Mouse (Mus musculus) CH12.LX (cell line): Measurements from ENCODE around the gene Myrfl. TPM values are rescaled to one million over a fixed set of nuclear protein-coding genes. Genes with fewer than 3 reads are reported as not detected.

Source experiments
- DNase-seq: peaks from one replicate; pipeline ENCODE4 v3.0.0-alpha.2; 2013; ENCODE audit errors: extremely low read depth
- H3K27ac ChIP-seq: 2 replicates; pipeline ENCODE4 v1.5.1; 2012; ENCODE audit warnings: low read depth, mild to moderate bottlenecking, control low read depth, moderate library complexity; ENCODE audit not compliant: insufficient read depth
- H3K27me3 ChIP-seq: replicated peaks from 2 replicates; pipeline ENCODE3; 2012; ENCODE audit warnings: inconsistent platforms
- H3K36me3 ChIP-seq, 2 experiments: replicated peaks in 1 of 2; 2 replicates each; pipeline versions ENCODE3 to v1.6.1; 2012; ENCODE audit warnings: inconsistent platforms in 1 of 2, low read length in 1 of 2, mild to moderate bottlenecking in 1 of 2, mixed read lengths in 1 of 2, moderate library complexity in 1 of 2; ENCODE audit not compliant: control insufficient read depth in 1 of 2, insufficient read depth in 1 of 2
- H3K4me1 ChIP-seq, 2 experiments: 2 replicates each; pipeline ENCODE4 v1.6.1; 2012; ENCODE audit warnings: inconsistent platforms in 1 of 2, moderate library complexity in 1 of 2; ENCODE audit not compliant: insufficient read depth in 2 of 2, control insufficient read depth in 1 of 2
- H3K4me2 ChIP-seq: 2 replicates; pipeline ENCODE4 v1.6.1; 2012; ENCODE audit warnings: low read depth, mild to moderate bottlenecking, control low read depth; ENCODE audit not compliant: poor library complexity, insufficient read depth, severe bottlenecking
- H3K4me3 ChIP-seq, 3 experiments: fragments of 150-350 bp in 1 of 3; sonication (generic) in 1 of 3; replicated peaks in 1 of 3; 2 replicates each; pipeline versions ENCODE3 to v1.5.1; 2011 to 2012; ENCODE audit warnings: low read depth in 2 of 3, low read length in 2 of 3, mild to moderate bottlenecking in 2 of 3, moderate library complexity in 2 of 3, control low read depth in 1 of 3, improper control_type of control experiment in 1 of 3, inconsistent platforms in 1 of 3, mixed read lengths in 1 of 3; ENCODE audit not compliant: poor library complexity in 1 of 3
- H3K79me2 ChIP-seq: replicated peaks from 2 replicates; pipeline ENCODE4 v1.6.1; 2012; ENCODE audit warnings: mild to moderate bottlenecking, moderate library complexity; ENCODE audit not compliant: control insufficient read depth, poor library complexity, insufficient read depth, severe bottlenecking; ENCODE audit errors: extremely low read depth
- H3K9ac ChIP-seq: 2 replicates; pipeline ENCODE4 v1.6.1; 2012; ENCODE audit warnings: low read depth, mild to moderate bottlenecking, control low read depth, moderate library complexity; ENCODE audit not compliant: insufficient read depth
- H3K9me3 ChIP-seq: replicated peaks from 2 replicates; pipeline ENCODE3; 2012; ENCODE audit warnings: low read length, inconsistent platforms, mixed read lengths
- CHD1 ChIP-seq: IDR thresholded peaks from 2 replicates; pipeline ENCODE4 v1.6.1; 2012; ENCODE audit warnings: low read depth, low read length, improper control_type of control experiment, inconsistent platforms
- CTCF ChIP-seq, 2 experiments: IDR thresholded peaks in 1 of 2; conservative IDR thresholded peaks in 1 of 2; 2 replicates each; pipeline ENCODE4 v1.5.1; 2011 to 2012; ENCODE audit warnings: low read depth in 2 of 2, low read length in 2 of 2, improper control_type of control experiment in 1 of 2, inconsistent platforms in 1 of 2, mild to moderate bottlenecking in 1 of 2, moderate library complexity in 1 of 2
- E2F4 ChIP-seq: IDR thresholded peaks from 2 replicates; pipeline ENCODE4 v1.6.1; 2011; ENCODE audit warnings: low read depth, low read length, improper control_type of control experiment; ENCODE audit not compliant: insufficient replicate concordance
- ELF1 ChIP-seq: IDR thresholded peaks from 2 replicates; pipeline ENCODE4 v1.6.1; 2014; ENCODE audit warnings: low read depth, mild to moderate bottlenecking, inconsistent platforms, low read length, improper control_type of control experiment
- EP300 ChIP-seq: IDR thresholded peaks from 2 replicates; pipeline ENCODE4 v1.6.1; 2011; ENCODE audit warnings: low read length, improper control_type of control experiment
- ETS1 ChIP-seq: conservative IDR thresholded peaks from 2 replicates; pipeline ENCODE4 v1.6.1; 2012; ENCODE audit warnings: low read depth, mild to moderate bottlenecking, inconsistent platforms, low read length, improper control_type of control experiment, moderate library complexity
- GABPA ChIP-seq: IDR thresholded peaks from 2 replicates; pipeline ENCODE4 v1.6.1; 2012; ENCODE audit warnings: low read depth, low read length, improper control_type of control experiment, inconsistent platforms; ENCODE audit not compliant: insufficient replicate concordance
- HCFC1 ChIP-seq: IDR thresholded peaks from 2 replicates; pipeline ENCODE4 v1.6.1; 2012; ENCODE audit warnings: low read depth, mild to moderate bottlenecking, inconsistent platforms, low read length, improper control_type of control experiment
- JUN ChIP-seq: IDR thresholded peaks from 2 replicates; pipeline ENCODE4 v1.6.1; 2011; ENCODE audit warnings: low read depth, mild to moderate bottlenecking, low read length, improper control_type of control experiment, moderate library complexity; ENCODE audit not compliant: insufficient read depth
- JUND ChIP-seq: conservative IDR thresholded peaks from 2 replicates; pipeline ENCODE4 v1.6.1; 2011; ENCODE audit warnings: low read depth, low read length, improper control_type of control experiment
- MAFK ChIP-seq: IDR thresholded peaks from 2 replicates; pipeline ENCODE4 v1.6.1; 2011; ENCODE audit warnings: low read length, improper control_type of control experiment; ENCODE audit not compliant: insufficient replicate concordance
- MAZ ChIP-seq: IDR thresholded peaks from 2 replicates; pipeline ENCODE4 v1.6.1; 2012; ENCODE audit warnings: low read depth, mild to moderate bottlenecking, inconsistent platforms, low read length, improper control_type of control experiment, moderate library complexity
- MEF2A ChIP-seq: IDR thresholded peaks from 2 replicates; pipeline ENCODE4 v1.6.1; 2014; ENCODE audit warnings: low read depth, mild to moderate bottlenecking, inconsistent platforms, low read length, improper control_type of control experiment, borderline replicate concordance
- NELFE ChIP-seq: IDR thresholded peaks from 2 replicates; pipeline ENCODE4 v1.6.1; 2011; ENCODE audit warnings: low read depth, low read length, improper control_type of control experiment
- PAX5 ChIP-seq: IDR thresholded peaks from 2 replicates; pipeline ENCODE4 v1.6.1; 2012; ENCODE audit warnings: low read length, inconsistent platforms, mixed read lengths
- POLR2AphosphoS2 ChIP-seq: IDR thresholded peaks from 2 replicates; pipeline ENCODE4 v1.6.1; 2011; ENCODE audit warnings: low read depth, low read length, improper control_type of control experiment
- RCOR1 ChIP-seq: conservative IDR thresholded peaks from 2 replicates; pipeline ENCODE4 v1.6.1; 2012; ENCODE audit warnings: low read depth, mild to moderate bottlenecking, inconsistent platforms, low read length, improper control_type of control experiment
- SIN3A ChIP-seq: IDR thresholded peaks from 2 replicates; pipeline ENCODE4 v1.6.1; 2012; ENCODE audit warnings: low read length, improper control_type of control experiment, inconsistent platforms
- SMC3 ChIP-seq: IDR thresholded peaks from 2 replicates; pipeline ENCODE4 v1.6.1; 2011; ENCODE audit warnings: low read depth, low read length, improper control_type of control experiment
- UBTF ChIP-seq: IDR thresholded peaks from 2 replicates; pipeline ENCODE4 v1.6.1; 2012; ENCODE audit warnings: low read depth, mild to moderate bottlenecking, inconsistent platforms, low read length, improper control_type of control experiment, moderate library complexity
- USF1 ChIP-seq: IDR thresholded peaks from 2 replicates; pipeline ENCODE4 v1.6.1; 2014; ENCODE audit warnings: low read depth, mild to moderate bottlenecking, inconsistent platforms, low read length, improper control_type of control experiment
- USF2 ChIP-seq: conservative IDR thresholded peaks from 2 replicates; pipeline ENCODE4 v1.6.1; 2011; ENCODE audit warnings: low read depth, low read length, improper control_type of control experiment
- ZC3H11A ChIP-seq: IDR thresholded peaks from 2 replicates; pipeline ENCODE4 v1.6.1; 2012; ENCODE audit warnings: low read depth, mild to moderate bottlenecking, inconsistent platforms, low read length, improper control_type of control experiment
- ZMIZ1 ChIP-seq: IDR thresholded peaks from 2 replicates; pipeline ENCODE4 v1.6.1; 2012; ENCODE audit warnings: low read depth, mild to moderate bottlenecking, inconsistent platforms, low read length, improper control_type of control experiment
- ZNF384 ChIP-seq: IDR thresholded peaks from 2 replicates; pipeline ENCODE4 v1.6.1; 2012; ENCODE audit warnings: low read depth, low read length, improper control_type of control experiment, inconsistent platforms
- dilution Hi-C: fragments of 300-500 bp; cut with MboI; formaldehyde crosslinking; loops from 2 replicates; pipeline ENCODE4 v1.14.3; 2020; ENCODE audit warnings: low sequenced_read_pairs; ENCODE audit not compliant: extremely low pct_unique_long_range_greater_than_20kb, extremely low pct_ligation_motif_present
- in situ Hi-C: fragments of 300-500 bp; cut with MboI; formaldehyde crosslinking; loops from 3 replicates; pipeline ENCODE4 v1.14.3; 2019; ENCODE audit warnings: low sequenced_read_pairs, low pct_ligation_motif_present, low pct_unique_long_range_greater_than_20kb, mixed read lengths
- polyA plus RNA-seq: library from polyadenylated mRNA; unstranded; fragments of >175 nt; gene quantifications from 2 replicates; pipeline ENCODE4 v1.2.1, GENCODE M21; 2012; ENCODE audit warnings: low read depth; ENCODE audit not compliant: insufficient read length
- total RNA-seq, 2 experiments: library from RNA; depleted of rRNA; stranded (reverse); fragments of 300-350 nt in 1 of 2; fragments of >200 nt in 1 of 2; gene quantifications; 2 replicates each; pipeline ENCODE4 v1.2.3; 2012 to 2014

Myrfl gene
- total and polyA plus RNA-seq, 3 experiments: not detected

DNA sequence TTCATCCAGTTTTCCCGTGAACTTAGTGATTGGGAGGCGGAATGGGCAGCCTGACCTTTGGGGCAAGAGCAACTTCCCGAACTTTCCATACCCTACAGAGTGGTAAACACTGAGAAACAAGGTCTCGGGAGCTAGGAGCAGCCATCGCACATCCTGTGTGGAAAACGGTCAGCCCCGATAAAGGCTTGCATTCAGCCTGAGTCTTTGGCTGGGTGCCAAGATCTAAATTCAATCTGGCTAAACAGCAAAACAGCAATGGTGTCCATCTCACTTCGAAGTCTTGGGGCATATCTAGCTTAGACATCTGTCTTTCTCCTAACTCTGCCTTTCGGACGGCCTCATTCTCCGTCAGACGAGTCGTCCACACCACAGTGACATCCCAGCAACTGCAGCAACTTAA is 128.1 kb downstream of the Myrfl start:
- Histone ChIP-seq H3K27ac (no peak overlapping the region), H3K79me2 (no peaks in the 10 kb centered on the region), H3K4me3 (no peak overlapping the region), H3K27me3 (no peaks in the 10 kb centered on the region), H3K9me3 (no peaks in the 10 kb centered on the region), H3K4me1 (no peaks in the 10 kb centered on the region), H3K36me3 (no peaks in the 10 kb centered on the region), H3K9ac (no peak overlapping the region), H3K4me2 (no peak overlapping the region)
- dilution Hi-C loops (no loop called here), in situ Hi-C loops (no loop called here)
- no peak for DNase-seq
- TF ChIP-seq HCFC1: no peak
- TF ChIP-seq JUN: no peak
- no peak for TF ChIP-seq POLR2AphosphoS2
- no peak for TF ChIP-seq JUND
- no peak for TF ChIP-seq ZC3H11A
- TF ChIP-seq MEF2A: no peak
- TF ChIP-seq SIN3A: no peak
- no peak for TF ChIP-seq E2F4
- TF ChIP-seq EP300: no peak
- TF ChIP-seq MAFK: no peak
- no peak for TF ChIP-seq ETS1
- TF ChIP-seq SMC3: no peak
- TF ChIP-seq ZMIZ1: no peak
- TF ChIP-seq NELFE: no peak
- no peak for TF ChIP-seq GABPA
- TF ChIP-seq MAZ: no peak
- TF ChIP-seq UBTF: no peak
- no peak for TF ChIP-seq USF2

DNA sequence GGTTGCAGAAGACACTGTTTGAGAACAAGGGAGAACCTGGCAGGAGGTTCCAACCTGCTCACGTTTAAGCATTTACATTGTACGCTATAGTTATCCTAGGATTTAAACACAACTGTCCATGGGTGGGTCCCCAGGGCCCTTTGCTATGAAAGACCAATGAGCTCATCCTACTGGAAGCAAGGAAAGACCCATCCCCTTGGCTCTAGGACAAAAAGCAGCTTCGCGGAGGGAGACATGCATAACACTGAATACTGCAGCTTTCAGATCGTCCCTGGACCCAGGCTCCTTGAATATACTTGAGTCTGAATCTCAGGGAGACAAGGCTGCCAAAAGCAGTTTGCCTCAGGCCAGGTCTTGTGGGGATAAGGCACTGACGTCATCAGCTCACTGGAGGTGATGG is 130.2 kb downstream of the Myrfl start:
- Histone ChIP-seq H3K4me1 (no peaks in the 10 kb centered on the region), H3K9ac (no peak overlapping the region), H3K9me3 (no peaks in the 10 kb centered on the region), H3K4me2 (no peak overlapping the region), H3K36me3 (no peaks in the 10 kb centered on the region), H3K27me3 (no peaks in the 10 kb centered on the region), H3K4me3 (no peak overlapping the region), H3K27ac (no peak overlapping the region), H3K79me2 (no peaks in the 10 kb centered on the region)
- in situ Hi-C loops (no loop called here), dilution Hi-C loops (no loop called here)
- no peak for TF ChIP-seq RCOR1
- no peak for TF ChIP-seq CHD1
- no peak for TF ChIP-seq ELF1
- TF ChIP-seq USF1: no peak
- no peak for TF ChIP-seq CTCF (conservative IDR thresholded peaks at IDR 0.05 in 1 of 2, IDR thresholded peaks at IDR 0.05 in 1 of 2; ENCODE audit: low read depth in 2 of 2, low read length in 2 of 2)
- TF ChIP-seq PAX5: no peak
- TF ChIP-seq ZNF384: no peak
- no peak for TF ChIP-seq EP300
- no peak for DNase-seq
